Mouse (Mus musculus): ENCODE data around the gene Prpf8.
"Not testable (repeated sequence)": the region's sequence is repeated elsewhere in the genome, so short reads cannot be mapped to it uniquely, and the experiment has no call there.

Prpf8 gene

DNA sequence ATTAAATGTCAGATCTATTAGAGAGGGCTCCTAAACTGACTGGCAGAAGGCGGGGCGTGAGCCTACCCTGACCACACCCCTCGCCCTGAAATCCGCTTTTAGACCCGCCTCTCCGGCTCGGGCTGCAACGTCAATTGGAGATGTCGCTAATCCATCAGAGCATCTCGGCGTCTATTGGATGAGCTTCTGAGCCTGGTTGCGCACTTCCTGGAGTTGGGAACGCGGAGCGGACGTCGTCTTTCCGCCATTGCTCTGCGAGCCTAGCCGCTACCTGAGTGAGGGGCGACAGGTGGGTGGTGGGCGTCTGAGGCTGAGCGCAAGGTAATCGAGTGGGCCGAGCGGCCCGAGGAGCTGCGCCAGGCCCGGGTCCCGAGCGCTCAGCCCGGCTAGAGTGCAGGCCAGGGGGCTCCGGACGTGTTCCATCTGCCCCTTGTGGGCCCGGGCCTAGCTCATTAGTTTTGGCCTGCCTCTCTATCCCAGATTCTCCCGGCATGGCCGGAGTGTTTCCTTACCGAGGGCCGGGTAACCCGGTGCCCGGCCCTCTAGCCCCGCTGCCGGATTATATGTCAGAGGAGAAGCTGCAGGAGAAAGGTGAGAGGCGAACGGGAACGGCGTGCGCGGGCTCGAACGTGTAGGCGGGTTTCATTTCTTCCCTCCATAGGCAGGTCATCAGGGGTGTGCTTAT is at the start of gene Prpf8:
Gene Prpf8 (plus strand): TSS at position 216 of the 685 bp plus-strand sequence.
- DNase-seq (ENCODE audit: low read depth, low spot score): peak; percentile 98

DNA sequence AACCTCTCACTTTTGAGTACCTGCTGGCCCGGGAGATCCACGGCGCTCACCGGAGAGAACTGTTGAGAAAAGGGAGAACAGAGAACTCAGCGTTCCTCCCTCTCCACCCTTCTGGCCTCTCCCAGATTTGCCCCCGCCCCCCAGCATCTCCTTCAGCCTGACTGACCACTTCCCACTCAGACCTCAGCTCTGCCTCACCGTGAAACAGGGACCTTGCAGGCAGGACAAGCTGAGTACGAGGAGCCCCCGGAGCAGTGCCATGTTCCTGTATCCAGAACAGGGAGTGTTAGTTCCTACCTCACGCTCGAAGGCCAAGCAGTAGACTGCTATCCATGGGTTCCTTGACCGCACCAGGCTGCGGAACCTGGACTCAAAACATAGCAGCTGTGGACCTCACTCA is 48.4 kb upstream of the Prpf8 start:
- no peak for DNase-seq (ENCODE audit: low read depth, low spot score)

DNA sequence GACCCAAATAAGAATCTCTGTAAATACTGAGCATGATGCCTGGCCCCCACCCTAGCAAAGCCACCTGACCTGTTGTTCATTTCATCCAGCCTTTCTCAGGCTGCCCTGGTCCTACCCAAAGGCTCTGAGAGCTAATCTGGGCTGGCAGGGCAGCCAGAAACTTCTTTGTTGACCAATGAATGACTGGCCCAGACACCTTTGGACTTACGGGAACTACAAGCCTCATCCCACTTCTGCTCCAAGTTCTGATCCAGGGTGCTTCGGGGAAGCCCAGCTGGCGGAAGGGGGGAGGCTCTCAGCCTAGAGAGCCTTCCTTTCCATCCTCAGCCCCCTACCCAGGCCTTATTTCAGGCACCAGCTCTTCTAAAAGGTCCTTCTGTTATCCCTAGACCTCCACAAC is 47.8 kb upstream of the Prpf8 start:
- no peak for DNase-seq (ENCODE audit: low read depth, low spot score)

DNA sequence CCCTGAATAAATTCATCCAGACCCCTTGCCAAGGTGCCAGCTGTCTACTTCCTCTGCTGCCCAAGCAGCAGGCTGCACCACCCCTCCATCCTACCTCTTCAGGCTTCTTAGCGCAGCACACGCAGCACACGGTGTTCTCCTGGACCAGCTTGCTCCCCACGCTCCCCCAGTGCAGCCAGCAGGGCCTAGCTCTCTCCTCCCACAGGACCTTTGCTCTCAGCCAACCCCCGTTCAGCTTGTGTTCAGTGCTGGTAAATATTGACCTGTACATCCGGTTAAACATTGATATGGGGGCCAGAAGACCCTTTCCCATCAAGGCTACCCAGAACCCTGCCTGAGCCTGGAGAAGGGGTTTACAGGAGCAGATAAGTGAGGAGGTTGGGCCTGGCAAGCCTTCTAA is 47.3 kb upstream of the Prpf8 start, which contains the start of gene Serpinf2:
Gene Serpinf2 (minus strand): TSS at position 229 of the 400 bp plus-strand sequence.
- DNase-seq (ENCODE audit: low read depth, low spot score): no peak

DNA sequence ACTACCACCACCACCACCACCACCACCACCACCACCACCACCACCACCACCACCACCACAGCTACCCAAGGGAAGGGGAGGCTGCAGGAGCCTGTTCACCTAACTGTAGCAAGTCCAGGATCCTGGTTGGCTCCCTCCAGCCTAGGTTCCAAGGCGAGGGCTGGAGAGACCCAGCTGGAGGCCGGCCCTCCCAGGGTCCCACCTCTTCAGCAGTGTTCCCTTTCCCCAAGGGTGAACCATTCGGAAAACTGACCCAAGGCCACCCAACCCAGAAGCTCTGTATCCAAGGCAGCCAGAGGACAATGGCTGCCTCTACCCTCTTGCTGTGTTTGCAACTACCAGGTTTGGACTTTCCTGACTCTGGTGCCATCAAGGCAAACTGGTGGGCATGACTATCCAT is 46.7 kb upstream of the Prpf8 start:
- no peak for DNase-seq (ENCODE audit: low read depth, low spot score)

DNA sequence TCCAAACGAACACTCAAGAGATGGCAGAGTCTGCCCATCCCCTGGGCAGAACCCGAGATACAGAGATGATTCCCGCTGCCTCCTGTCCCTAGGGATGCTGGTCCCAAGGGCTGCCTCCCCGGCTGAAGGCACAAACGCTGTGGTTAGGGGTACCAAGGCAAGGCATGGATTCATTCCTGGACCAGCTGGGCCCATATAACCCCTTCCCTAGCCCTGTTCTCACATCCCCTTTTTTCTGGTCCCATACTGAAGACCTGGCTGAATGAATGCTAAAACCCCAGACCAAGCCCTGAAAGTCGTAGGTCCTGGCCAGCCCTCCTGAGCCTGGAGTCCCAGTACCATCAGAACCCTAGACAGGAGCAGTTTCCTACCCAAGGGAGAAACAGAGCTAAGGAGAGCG is 45.6 kb upstream of the Prpf8 start:
- DNase-seq (ENCODE audit: low read depth, low spot score): no peak

DNA sequence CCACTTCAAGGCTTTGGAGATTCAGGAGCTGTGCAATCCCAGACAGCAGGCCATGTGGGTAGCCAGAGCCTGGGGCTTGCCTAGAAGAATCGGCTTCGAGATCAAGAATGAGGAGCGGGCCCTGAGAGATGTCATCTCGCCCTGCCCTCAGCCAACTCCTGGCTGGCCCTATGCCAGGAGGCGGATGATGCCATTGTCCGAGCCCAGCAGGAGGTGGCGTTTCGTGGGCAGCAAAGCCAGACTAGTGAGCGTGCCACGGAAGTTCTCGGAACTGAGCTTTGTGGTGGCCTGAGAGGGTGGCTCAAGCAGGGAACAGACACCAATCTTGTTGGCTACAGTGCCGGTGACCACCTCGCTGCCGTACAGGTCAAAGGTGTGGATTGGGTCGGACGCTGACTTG is 45.0 kb upstream of the Prpf8 start:
- no peak for DNase-seq (ENCODE audit: low read depth, low spot score)

DNA sequence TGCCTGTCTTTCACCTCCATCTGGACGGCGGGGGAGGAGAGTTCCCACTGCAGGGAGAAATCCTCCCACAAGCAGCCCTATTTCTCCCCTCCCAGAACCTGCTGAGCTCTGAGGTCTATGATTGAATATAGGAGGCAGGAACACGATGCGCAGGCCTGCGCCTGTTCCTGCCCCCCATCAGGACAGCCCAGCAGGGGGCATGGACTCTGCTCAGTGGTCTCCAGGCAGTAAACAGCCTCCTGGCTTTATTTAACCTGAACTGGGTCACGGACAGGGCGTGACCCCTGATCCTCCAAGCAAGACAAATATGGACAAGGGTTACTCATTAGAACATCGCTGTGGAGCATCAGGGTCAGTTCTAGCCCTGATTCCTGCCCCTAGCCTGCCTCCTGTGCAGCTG is 42.9 kb upstream of the Prpf8 start:
- no peak for DNase-seq (ENCODE audit: low read depth, low spot score)

DNA sequence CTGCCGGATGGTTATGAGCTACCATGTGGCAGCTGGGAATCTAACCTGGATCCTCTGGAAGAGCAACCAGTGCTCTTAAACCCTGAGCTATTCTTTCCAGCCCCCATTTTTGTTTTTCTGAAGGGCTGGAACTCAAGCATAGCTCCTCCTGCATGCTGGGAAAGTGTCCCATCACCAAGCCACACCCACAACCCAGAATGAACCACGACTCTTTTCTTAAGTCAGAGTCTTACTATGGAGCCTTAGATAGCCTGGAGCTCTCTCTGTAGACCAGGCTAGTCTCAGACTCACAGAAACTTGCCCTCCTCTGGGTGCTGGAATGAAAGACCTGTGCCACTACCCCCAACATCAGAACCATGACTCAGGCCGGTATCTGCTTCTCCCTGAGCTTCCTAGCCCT is 38.0 kb upstream of the Prpf8 start:
- DNase-seq (ENCODE audit: low read depth, low spot score): no peak

DNA sequence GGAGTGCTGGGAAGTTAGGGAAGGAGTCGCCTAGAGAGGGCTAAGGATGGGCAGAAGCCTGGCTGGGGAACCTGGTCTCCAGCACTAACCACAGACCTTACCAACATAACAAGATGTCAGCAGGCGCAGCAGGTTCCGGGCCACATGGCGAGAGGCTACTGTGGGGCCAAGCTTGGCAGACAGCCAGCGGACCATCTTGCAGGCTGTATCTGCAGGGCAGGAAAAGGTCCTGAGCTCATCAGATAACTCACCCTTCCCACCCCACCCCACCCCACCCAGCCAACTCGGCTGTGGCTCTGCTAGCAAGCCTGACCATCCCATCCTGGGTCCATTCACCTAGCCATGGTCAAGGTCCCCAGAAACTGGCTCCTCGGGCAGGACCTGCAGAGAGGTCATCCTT is 36.9 kb upstream of the Prpf8 start:
- DNase-seq (ENCODE audit: low read depth, low spot score): no peak

DNA sequence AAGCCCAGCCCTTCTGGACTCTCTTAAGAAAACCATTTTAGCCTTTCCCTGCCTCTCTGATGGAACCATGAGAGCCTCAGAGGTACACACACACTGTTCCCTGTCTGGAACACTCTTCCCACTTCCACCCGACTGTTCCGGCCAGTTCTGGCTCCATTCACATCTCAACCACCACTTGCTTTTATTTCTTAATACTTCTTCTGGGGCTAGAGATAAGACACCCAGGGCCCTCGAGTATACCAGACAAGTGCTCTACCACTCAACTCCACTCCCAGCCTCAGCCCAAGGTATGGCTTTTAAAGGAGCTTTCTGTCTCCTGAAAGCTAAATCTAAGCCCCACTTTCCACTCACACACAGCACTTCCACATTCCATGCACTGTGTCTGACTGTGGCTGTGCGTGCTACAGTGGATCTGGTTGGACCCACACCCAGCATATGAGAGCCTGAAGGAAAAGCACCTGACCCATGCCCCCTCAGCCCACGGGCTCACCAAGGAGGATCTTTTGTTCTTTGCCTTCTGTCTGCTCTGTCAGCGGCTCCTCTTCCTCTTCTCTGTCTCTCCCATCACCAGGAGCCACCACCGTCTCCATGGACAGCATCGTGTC is 36.2 kb upstream of the Prpf8 start:
- no peak for DNase-seq (ENCODE audit: low read depth, low spot score)

DNA sequence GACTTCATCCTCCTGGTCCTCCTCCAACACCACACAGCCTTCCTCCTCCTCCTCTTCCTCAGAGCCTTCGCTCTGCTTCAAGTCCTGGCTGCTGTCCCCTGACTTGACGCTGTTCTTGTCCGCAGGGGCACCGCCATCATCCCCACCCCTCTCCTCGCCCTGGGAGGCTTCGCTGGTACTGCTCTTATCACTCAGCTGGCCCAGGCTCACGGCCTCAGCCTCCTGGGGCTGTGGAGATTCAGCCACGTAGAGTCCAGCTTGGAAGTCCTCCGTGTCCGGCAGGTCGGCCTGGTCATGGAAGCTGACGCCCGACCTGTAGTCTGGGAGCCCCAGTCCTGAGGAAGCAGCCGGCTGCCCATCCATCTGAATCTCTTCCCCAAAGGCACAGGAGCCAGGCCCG is 35.7 kb upstream of the Prpf8 start:
- no peak for DNase-seq (ENCODE audit: low read depth, low spot score)

DNA sequence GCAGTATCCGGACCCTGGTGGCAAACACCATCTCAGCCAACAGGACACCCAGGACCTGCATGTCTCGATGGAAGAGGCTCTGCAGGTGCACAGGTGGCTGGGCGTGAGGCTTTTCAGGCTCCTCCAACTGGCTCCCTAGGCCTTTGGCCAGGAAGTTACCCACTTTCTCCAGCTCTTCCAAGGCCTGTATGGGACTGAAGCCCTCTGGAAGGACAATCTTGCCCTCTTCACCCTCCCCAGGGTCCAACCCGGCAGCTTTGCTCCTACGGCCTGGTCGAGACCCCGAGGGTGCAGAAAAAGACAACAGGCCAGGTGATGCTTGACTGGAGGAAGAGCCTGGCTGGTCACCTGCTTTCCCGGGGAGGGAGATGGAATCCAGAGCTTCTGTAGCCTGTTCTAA is 34.5 kb upstream of the Prpf8 start:
- DNase-seq (ENCODE audit: low read depth, low spot score): no peak

DNA sequence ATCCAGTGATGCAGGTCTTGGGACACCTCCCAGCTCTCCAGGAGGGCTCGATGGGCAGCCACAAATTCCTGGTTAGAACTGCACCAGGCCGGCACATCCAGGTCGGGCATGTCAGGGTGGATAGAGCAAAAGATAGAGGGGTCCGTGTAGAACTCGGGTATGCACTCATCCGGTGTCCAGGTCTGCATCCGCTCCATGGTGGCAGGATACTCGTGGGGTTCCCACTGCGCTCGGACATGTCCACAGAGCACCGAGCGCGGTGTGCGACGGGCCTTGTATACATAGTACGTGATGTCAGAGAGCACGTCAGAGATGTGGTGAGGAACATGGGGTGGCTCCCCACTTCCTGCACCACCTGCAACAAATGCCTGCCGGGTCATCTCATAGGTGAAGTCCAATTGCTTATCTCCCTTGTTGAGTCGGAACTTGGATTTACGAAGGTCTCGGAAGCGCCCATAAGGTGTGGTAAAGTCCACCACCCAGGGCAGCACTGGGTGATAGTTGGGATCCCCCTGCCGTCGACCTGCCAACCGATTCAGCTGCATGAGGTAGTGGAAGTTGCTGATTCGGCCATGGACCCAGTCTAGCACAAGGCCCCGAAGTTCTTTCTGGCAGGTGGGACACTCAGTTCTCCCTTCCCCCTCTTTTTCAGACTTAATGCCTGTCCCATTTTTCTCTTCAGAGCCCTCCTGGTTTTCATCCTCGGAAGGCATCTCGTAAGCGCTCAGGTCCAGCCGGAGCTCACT is 33.6 kb upstream of the Prpf8 start:
- DNase-seq (ENCODE audit: low read depth, low spot score): no peak

DNA sequence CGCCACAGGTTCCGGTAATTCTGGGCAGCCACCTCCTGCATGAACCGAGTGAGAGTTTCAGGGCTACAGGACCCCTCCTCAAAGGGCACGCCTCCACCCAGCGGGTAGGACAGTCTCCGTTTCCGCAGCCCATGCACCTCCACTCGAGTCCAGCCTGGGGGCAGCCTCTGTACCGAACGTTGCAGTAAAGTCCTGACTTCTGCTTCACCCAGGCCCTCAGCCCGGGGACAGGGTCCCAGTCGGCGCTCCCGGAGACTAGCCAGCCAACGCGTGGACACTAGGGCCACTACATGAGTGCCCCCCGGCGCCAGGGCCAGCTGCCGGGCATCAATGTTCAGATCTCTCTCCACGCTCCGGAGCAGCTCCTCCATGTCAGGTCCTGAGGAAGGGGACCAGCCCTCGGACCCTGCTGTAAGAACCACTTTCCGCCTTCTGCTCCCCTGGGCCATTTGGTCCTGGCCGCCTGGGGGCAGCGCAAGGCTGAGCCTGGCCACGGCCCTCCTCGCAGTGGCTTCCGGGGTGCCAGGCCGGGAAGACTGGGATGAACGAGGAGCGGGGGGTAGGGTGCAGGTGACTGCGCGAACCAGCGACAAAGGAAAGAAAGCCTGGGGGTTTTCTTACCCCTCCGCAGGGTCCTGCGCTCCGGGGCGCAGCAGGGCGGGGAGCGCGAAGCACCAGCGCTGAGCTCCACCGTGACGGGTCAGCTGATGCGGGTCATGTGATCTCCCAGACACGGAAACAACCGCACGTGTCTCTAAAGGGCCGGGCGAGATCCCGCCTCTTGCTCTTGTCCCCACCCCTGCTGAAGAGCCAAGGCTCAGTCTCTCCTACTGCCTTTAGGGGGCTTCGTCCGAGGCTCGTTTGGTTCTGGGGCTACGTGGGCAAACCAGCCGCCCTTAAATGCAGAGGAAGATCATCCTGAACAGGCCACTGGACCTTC is 32.4 kb upstream of the Prpf8 start, which contains the start of gene Wdr81:
Gene Wdr81 (minus strand): TSS at position 727 of the 940 bp plus-strand sequence.
- peak; percentile 84 for DNase-seq (ENCODE audit: low read depth, low spot score)

DNA sequence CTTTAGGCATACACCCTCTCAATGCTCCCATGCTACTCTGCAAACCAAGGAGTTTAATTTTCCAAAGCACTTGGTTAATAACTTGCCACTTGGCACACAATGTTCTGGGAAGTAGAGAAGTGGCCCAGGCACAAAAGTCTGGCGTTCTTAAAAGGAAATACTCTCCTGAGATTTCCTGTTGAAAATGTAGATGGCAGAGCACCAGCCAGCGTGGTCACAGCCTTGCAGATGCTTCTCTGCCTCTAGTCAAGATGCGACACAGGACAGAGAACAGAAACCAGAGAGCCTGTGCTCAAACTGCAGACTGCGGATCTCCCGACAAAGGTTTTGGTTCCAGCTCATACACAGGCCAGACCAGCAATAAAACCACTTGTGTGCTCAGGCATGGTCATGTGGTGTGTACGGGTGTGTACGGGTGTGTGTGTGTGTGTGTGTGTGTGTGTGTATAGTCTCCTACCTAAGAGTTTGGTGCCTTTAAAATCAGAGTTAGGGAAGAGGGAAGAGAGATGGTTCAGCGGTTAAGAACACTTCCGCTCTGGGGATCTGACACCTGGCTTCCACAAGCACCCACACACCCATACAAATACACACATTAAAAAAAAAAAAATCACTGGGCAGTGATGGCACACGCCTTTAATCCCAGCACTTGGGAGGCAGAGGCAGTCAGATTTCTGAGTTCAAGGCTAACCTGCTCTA is 31.4 kb upstream of the Prpf8 start:
- DNase-seq (ENCODE audit: low read depth, low spot score): no peak

DNA sequence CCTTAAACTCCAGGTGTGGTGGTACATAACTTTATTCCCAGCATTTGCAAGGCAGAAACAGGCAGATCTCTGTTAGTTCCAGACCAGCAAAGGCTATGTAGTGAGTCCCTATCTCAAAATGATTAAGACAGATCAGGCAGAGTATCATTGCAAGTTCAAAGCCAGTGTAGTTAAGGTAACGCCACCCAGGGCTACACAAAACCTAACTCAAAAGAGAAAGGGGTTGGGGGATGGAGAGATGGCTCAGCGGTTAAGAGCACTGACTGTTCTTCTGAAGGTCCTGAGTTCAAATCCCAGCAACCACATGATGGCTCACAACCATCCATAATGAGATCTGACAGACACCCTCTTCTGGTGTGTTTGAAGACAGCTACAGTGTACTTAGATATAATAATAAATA is 30.6 kb upstream of the Prpf8 start:
- not testable (repeated sequence) for DNase-seq (ENCODE audit: low read depth, low spot score)

DNA sequence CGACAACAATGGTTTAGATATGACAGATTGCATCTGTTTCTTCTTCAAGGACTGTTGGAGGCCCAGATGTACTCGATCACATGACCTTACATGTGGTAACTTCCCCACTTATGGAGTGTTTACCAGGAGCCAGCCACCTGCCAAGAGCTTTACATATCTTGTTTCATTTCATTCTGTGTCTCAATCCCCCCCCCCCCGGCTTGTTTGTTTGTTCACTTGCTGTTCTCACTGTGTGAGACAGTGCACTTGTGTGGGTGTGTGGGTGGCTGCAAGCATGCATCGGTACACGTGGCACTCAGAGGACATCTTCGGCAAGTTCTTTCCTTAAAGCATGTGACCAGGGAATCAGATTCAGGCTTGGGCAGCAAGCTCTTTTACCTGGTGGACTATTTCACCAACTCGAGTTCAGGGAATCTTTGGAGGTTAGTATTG is 30.2 kb upstream of the Prpf8 start:
- DNase-seq (ENCODE audit: low read depth, low spot score): no peak

DNA sequence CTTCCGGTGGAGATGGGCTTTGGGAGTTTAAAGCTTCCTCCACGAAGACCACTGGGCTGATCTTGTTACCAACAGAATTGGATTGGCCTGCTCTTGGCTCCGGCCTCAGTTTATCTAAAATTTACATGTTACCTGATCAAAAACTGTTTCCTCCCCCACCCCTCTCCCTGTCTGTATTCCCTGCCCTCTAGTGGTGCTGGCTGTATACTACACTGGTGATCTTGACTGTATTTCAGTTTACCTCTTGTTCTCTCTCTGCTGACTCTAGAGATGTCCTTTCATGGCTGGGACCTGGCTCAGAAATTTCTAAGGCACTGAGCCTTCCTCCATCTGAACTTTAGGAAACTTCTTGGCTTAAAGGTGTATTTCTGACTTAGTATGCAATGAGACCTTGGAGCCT is 28.4 kb upstream of the Prpf8 start:
- DNase-seq (ENCODE audit: low read depth, low spot score): no peak

DNA sequence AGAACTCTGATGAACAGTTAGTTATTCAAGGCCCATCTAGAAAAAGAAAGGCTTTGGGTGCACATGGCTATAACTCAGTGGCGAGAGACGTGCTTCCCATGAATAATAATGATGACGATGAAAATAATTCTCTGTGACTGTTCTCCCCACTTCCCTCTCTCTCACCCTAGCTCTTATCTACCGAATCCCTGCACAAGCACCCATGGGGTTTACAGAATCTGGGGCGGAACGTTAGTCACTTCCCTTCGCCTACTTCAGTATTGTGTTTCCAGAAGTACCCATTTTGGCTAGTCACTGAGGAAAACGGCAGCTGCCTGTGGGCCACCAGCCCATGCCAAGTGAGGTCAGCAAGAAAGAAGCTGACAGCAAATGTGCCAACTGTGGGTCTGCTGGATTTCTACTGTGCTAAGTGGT is 28.0 kb upstream of the Prpf8 start:
- no peak for DNase-seq (ENCODE audit: low read depth, low spot score)

DNA sequence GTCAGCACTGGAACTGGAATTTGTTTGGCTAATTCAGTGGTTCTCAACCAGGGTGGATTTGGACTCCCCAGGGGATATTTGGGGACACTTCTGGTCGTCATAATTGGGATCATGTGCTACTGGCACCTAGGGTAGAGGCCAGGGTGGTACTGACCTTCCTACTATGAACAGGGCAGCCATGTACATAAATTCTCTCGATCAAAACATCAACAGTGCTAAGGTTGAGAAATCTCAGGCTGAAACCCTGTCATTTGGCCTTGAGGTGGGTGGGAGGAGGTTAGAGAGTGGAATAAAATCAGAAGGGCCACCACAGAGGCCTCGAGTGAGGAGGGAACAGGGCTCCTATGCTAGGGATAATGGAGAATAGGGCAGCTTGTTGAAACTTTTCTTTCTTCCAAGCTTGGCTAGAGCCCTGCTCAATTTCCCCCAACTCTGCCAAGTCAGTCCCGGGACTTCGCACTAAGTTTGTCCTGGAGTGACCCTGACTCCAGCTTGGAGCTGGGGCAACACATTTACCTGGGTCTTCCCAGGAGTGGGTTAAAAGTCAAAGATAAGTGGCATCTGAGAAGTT is 27.4 kb upstream of the Prpf8 start:
- DNase-seq (ENCODE audit: low read depth, low spot score): no peak
